Mouse (Mus musculus) neutrophil, adult 5-6 weeks (primary cell): Measurements from ENCODE around the gene Catsperg1. TPM values are rescaled to one million over a fixed set of nuclear protein-coding genes. Genes with fewer than 3 reads are reported as not detected.
"Not testable (repeated sequence)": the region's sequence is repeated elsewhere in the genome, so short reads cannot be mapped to it uniquely, and the experiment has no call there.

Source experiments
- ATAC-seq: fragments of 151-379, 151-347 bp; 2 replicates; pipeline ENCODE4 v1.8.0; 2017; ENCODE audit warnings: mild to moderate bottlenecking, moderate TSS enrichment; ENCODE audit not compliant: insufficient number of reproducible peaks, poor library complexity, low FRiP score, severe bottlenecking; ENCODE audit errors: extremely low read depth
- total RNA-seq: library from RNA; stranded (forward); fragments of 200-1000 nt; gene quantifications from 2 replicates; pipeline ENCODE4 v1.2.3, GENCODE M21; 2017

Catsperg1 gene
- total RNA-seq, 1 experiment from 2014 or later: 3.6 TPM

GRCm38 (mm10) chr7:29151486-29151885, 62.3 kb downstream of the Catsperg1 start:
- no peak for ATAC-seq

- no peak for ATAC-seq
Measured at GRCm38 (mm10) chr7:29148771-29149170, 65.1 kb downstream of the Catsperg1 start.

- no peak for ATAC-seq
Measured at GRCm38 (mm10) chr7:29146625-29147367, 67.0 kb downstream of the Catsperg1 start.

GRCm38 (mm10) chr7:29144006-29144405, 69.8 kb downstream of the Catsperg1 start:
- peak; percentile 41; the same call in 1 of the 2 replicates for ATAC-seq

- peak; percentile 39; the same call in 1 of the 2 replicates for ATAC-seq
Measured at GRCm38 (mm10) chr7:29141416-29141815, 72.4 kb downstream of the Catsperg1 start.

- not testable (repeated sequence) for ATAC-seq
Measured at GRCm38 (mm10) chr7:29139237-29139636, 74.6 kb downstream of the Catsperg1 start.

- no peak for ATAC-seq
Measured at GRCm38 (mm10) chr7:29137429-29137828, 76.4 kb downstream of the Catsperg1 start.

- peak; percentile 84 for ATAC-seq
Measured at GRCm38 (mm10) chr7:29134693-29135386, 79.0 kb downstream of the Catsperg1 start, which contains the start of gene Rasgrp4. Gene Rasgrp4 (plus strand): TSS chr7:29134851.

GRCm38 (mm10) chr7:29134230-29134629, 79.6 kb downstream of the Catsperg1 start:
- no peak for ATAC-seq

Other genes starting within 250 kb of the Catsperg1 start
- 191 and 195 TPM in 2 replicates for gene Eif3k, start 232.2 kb downstream of the Catsperg1 start, total RNA-seq
- 132 and 154 TPM in 2 replicates for gene Map4k1, start 232.0 kb downstream of the Catsperg1 start, total RNA-seq
- 0.61 and 1.0 TPM in 2 replicates for gene Ryr1, start 88.9 kb downstream of the Catsperg1 start, total RNA-seq
- 108 and 138 TPM in 2 replicates for gene Rasgrp4, start 79.2 kb downstream of the Catsperg1 start, total RNA-seq
- 23.3 and 26.8 TPM in 2 replicates for gene Fam98c, start 57.8 kb downstream of the Catsperg1 start, total RNA-seq
- 0.47 TPM in 1 of 2 replicates, not detected in the other for gene Ggn, start 43.8 kb downstream of the Catsperg1 start, total RNA-seq
- 0.58 and 0.98 TPM in 2 replicates for gene Spred3, start 43.6 kb downstream of the Catsperg1 start, total RNA-seq
- gene Psmd8, start 33.3 kb downstream of the Catsperg1 start, total RNA-seq: 122 and 123 TPM in 2 replicates
- gene Kcnk6, start 18.5 kb upstream of the Catsperg1 start, total RNA-seq: 1.7 and 3.7 TPM in 2 replicates
- gene Yif1b, start 24.3 kb upstream of the Catsperg1 start, total RNA-seq: 4.4 and 5.2 TPM in 2 replicates
- gene 2200002D01Rik, start 34.4 kb upstream of the Catsperg1 start, total RNA-seq: 2.4 and 2.8 TPM in 2 replicates
- 14.1 and 14.3 TPM in 2 replicates for gene Spint2, start 67.9 kb upstream of the Catsperg1 start, total RNA-seq
- not detected in 2 replicates for gene Ppp1r14a, start 75.3 kb upstream of the Catsperg1 start, total RNA-seq
- gene Dpf1, start 89.9 kb upstream of the Catsperg1 start, total RNA-seq: not detected in 2 replicates